Mouse (Mus musculus): ENCODE measurements around the gene Btf3.

DNA sequence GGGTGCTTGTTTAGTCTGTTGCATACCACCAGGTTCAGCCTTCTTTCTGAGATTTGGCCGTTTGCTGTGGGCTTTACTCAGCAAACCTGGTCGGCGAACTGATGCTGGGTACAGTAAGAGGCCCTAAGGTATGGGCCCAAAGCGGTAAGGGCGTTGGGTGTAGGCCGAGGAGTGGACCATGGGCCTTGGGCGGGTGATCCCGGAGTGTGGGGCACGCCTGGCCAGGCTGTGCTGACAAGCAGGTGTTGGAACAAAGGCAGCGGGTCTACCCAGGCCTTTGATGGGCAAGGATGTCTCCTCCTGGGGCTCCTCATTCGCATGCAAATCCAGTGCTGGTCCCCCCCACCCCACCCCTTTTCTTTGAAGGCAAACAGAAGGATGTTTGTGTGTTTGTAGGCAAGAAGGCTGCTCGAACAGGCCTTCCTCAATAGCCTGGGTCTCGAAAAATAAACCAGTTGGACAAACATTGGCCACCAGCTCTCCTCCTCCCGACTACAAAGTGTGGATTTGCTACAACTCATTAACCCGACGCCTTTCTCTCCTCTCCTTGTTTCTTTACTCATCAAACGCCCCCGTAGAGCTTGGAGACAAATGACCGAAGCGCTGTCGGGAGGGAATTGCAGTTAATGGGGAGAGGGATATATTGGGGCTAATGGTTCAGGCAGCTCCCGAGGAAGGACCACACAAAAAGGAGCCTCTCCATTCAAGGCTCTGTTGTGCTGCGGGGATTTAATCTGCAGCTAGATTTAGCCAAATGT is 41.8 kb upstream of the Btf3 start:
- TF ChIP-seq CTCF (IDR thresholded peaks at IDR 0.05; ENCODE audit: insufficient read depth, low read depth, low read length) (no peak), POLR2A (IDR thresholded peaks at IDR 0.05; ENCODE audit: insufficient read depth, low read depth, low read length) (no peak)

All from olfactory bulb, adult 2 months (tissue).